Mouse (Mus musculus) lung, embryonic 16.5 days (tissue): ENCODE results near the gene Ndufaf2. TPM values are rescaled to one million over a fixed set of nuclear protein-coding genes. Genes with fewer than 3 reads are reported as not detected.

Source experiments
- ATAC-seq: fragments of 200-750 bp; cut with Nextera tagmentation; 2 replicates; pipeline ENCODE4 v1.8.0; 2017; ENCODE audit warnings: low read depth, mild to moderate bottlenecking, moderate library complexity
- H3K27ac ChIP-seq: fragments of 300-500 bp; sonication (generic); 2 replicates; pipeline ENCODE4 v1.5.1; 2014; ENCODE audit warnings: mild to moderate bottlenecking, control low read depth, low read length
- H3K27me3 ChIP-seq: fragments of 300-500 bp; sonication (generic); 2 replicates; pipeline ENCODE4 v1.6.1; 2014; ENCODE audit warnings: low read depth, low read length, mixed read lengths; ENCODE audit not compliant: control insufficient read depth, insufficient read depth
- H3K36me3 ChIP-seq: fragments of 300-500 bp; sonication (generic); 2 replicates; pipeline ENCODE4 v1.6.1; 2014; ENCODE audit warnings: low read length; ENCODE audit not compliant: control insufficient read depth, insufficient read depth
- H3K4me1 ChIP-seq: fragments of 300-500 bp; sonication (generic); replicated peaks from 2 replicates; pipeline ENCODE4 v1.6.1; 2014; ENCODE audit warnings: low read length, mixed read lengths; ENCODE audit not compliant: control insufficient read depth, insufficient read depth
- H3K4me2 ChIP-seq: fragments of 300-500 bp; sonication (generic); 2 replicates; pipeline ENCODE4 v1.6.1; 2014; ENCODE audit warnings: low read depth, low read length, control low read depth
- H3K4me3 ChIP-seq: fragments of 300-500 bp; sonication (generic); 2 replicates; pipeline ENCODE4 v1.5.1; 2014; ENCODE audit warnings: mild to moderate bottlenecking, low read length, control low read depth
- H3K9ac ChIP-seq: fragments of 300-500 bp; sonication (generic); 2 replicates; pipeline ENCODE4 v1.6.1; 2014; ENCODE audit warnings: low read length, control low read depth
- H3K9me3 ChIP-seq: fragments of 300-500 bp; sonication (generic); 2 replicates; pipeline ENCODE4 v1.6.1; 2016; ENCODE audit warnings: low read length; ENCODE audit not compliant: control insufficient read depth
- WGBS: fragments of 180-500 bp; shearing (Covaris S2); extraction: QIAGEN DNeasy Blood & Tissue Kit; methylation state at CpG from one replicate; pipeline ENCODE4 v1.1.7; 2014; 5-methylcytosine and 5-hydroxymethylcytosine counted together
- polyA plus RNA-seq: library from polyadenylated mRNA; unstranded; fragments of >200 nt; fragmentation: Nextera tagmentation; extraction: Ambion mirVana; gene quantifications from 2 replicates; pipeline ENCODE4 v1.2.1, GENCODE M21; 2015

Ndufaf2 gene
- polyA plus RNA-seq, 1 experiment from 2014 or later = 62.7 TPM

GRCm38 (mm10) chr13:108040451-108040850, 118.0 kb downstream of the Ndufaf2 start:
- Histone ChIP-seq H3K9me3 (no peaks in the 10 kb centered on the region), H3K4me1 (peaks cover 15% of the 10 kb centered on the region), H3K9ac (no peak overlapping the region), H3K27me3 (no peaks in the 10 kb centered on the region), H3K4me3 (no peak overlapping the region), H3K36me3 (no peaks in the 10 kb centered on the region), H3K4me2 (no peak overlapping the region), H3K27ac (no peak overlapping the region)
- WGBS = 76% methylated on average over 3 of the region's 3 CpGs
- ATAC-seq = no peak

- no peak for ATAC-seq
- WGBS = 33% methylated on average over 9 of the region's 9 CpGs
- no peaks in the 10 kb centered on the region for H3K9me3 ChIP-seq
- H3K4me3 ChIP-seq = no peak overlapping the region
- peaks cover 13% of the 10 kb centered on the region for H3K4me1 ChIP-seq
- H3K27me3 ChIP-seq = no peaks in the 10 kb centered on the region
- no peak overlapping the region for H3K4me2 ChIP-seq
- H3K9ac ChIP-seq = no peak overlapping the region
- no peaks in the 10 kb centered on the region for H3K36me3 ChIP-seq
- no peak overlapping the region for H3K27ac ChIP-seq
Observed at GRCm38 (mm10) chr13:108039902-108040301, 118.5 kb downstream of the Ndufaf2 start.

- Histone ChIP-seq H3K27me3 (no peaks in the 10 kb centered on the region), H3K9me3 (no peaks in the 10 kb centered on the region), H3K4me3 (no peak overlapping the region), H3K4me2 (no peak overlapping the region), H3K27ac (no peak overlapping the region), H3K4me1 (peaks cover 13% of the 10 kb centered on the region), H3K36me3 (no peaks in the 10 kb centered on the region), H3K9ac (no peak overlapping the region)
- 60% methylated on average over 6 of the region's 6 CpGs for WGBS
- ATAC-seq = no peak
Observed at GRCm38 (mm10) chr13:108039375-108039774, 119.0 kb downstream of the Ndufaf2 start.

GRCm38 (mm10) chr13:108032789-108033188, 125.6 kb downstream of the Ndufaf2 start:
- WGBS = 88% methylated on average over 4 of the region's 4 CpGs
- Histone ChIP-seq H3K27ac (no peak overlapping the region), H3K4me1 (no peaks in the 10 kb centered on the region), H3K4me2 (no peak overlapping the region), H3K27me3 (no peaks in the 10 kb centered on the region), H3K9me3 (no peaks in the 10 kb centered on the region), H3K9ac (no peak overlapping the region), H3K36me3 (no peaks in the 10 kb centered on the region), H3K4me3 (no peak overlapping the region)
- ATAC-seq = no peak

- ATAC-seq = no peak
- no peaks in the 10 kb centered on the region for H3K4me1 ChIP-seq
Observed at GRCm38 (mm10) chr13:108025802-108026201, 132.6 kb downstream of the Ndufaf2 start.

GRCm38 (mm10) chr13:108017349-108017748, 141.1 kb downstream of the Ndufaf2 start:
- 63% methylated on average over 6 of the region's 6 CpGs for WGBS
- no peak overlapping the region for H3K4me3 ChIP-seq

More at GRCm38 (mm10) chr13:108025802-108026201, 132.6 kb downstream of the Ndufaf2 start:
- Histone ChIP-seq H3K4me3 (no peak overlapping the region), H3K9ac (no peak overlapping the region), H3K27me3 (no peaks in the 10 kb centered on the region), H3K9me3 (no peaks in the 10 kb centered on the region), H3K36me3 (no peaks in the 10 kb centered on the region), H3K4me2 (no peak overlapping the region), H3K27ac (no peak overlapping the region)
- WGBS = 57% methylated on average over 3 of the region's 3 CpGs

GRCm38 (mm10) chr13:108015166-108015565, 143.3 kb downstream of the Ndufaf2 start:
- no peaks in the 10 kb centered on the region for H3K36me3 ChIP-seq
- no peak for ATAC-seq
- WGBS = 66% methylated on average over 6 of the region's 6 CpGs

More at GRCm38 (mm10) chr13:108017349-108017748, 141.1 kb downstream of the Ndufaf2 start:
- no peak for ATAC-seq
- no peak overlapping the region for H3K9ac ChIP-seq
- H3K4me1 ChIP-seq = no peaks in the 10 kb centered on the region
- no peak overlapping the region for H3K27ac ChIP-seq
- no peaks in the 10 kb centered on the region for H3K27me3 ChIP-seq
- no peak overlapping the region for H3K4me2 ChIP-seq
- H3K36me3 ChIP-seq = no peaks in the 10 kb centered on the region
- H3K9me3 ChIP-seq = no peaks in the 10 kb centered on the region

GRCm38 (mm10) chr13:108013839-108014238, 144.6 kb downstream of the Ndufaf2 start:
- Histone ChIP-seq H3K4me1 (no peaks in the 10 kb centered on the region), H3K27me3 (no peaks in the 10 kb centered on the region), H3K4me2 (no peak overlapping the region), H3K4me3 (no peak overlapping the region), H3K27ac (no peak overlapping the region), H3K9ac (no peak overlapping the region), H3K36me3 (no peaks in the 10 kb centered on the region), H3K9me3 (no peaks in the 10 kb centered on the region)
- 82% methylated on average over 6 of the region's 6 CpGs for WGBS
- no peak for ATAC-seq

More at GRCm38 (mm10) chr13:108015166-108015565, 143.3 kb downstream of the Ndufaf2 start:
- Histone ChIP-seq H3K27ac (no peak overlapping the region), H3K4me3 (no peak overlapping the region), H3K27me3 (no peaks in the 10 kb centered on the region), H3K9ac (no peak overlapping the region), H3K9me3 (no peaks in the 10 kb centered on the region), H3K4me1 (no peaks in the 10 kb centered on the region), H3K4me2 (no peak overlapping the region)

GRCm38 (mm10) chr13:108013110-108013509, 145.3 kb downstream of the Ndufaf2 start:
- Histone ChIP-seq H3K27me3 (no peaks in the 10 kb centered on the region), H3K9me3 (no peaks in the 10 kb centered on the region), H3K36me3 (no peaks in the 10 kb centered on the region), H3K4me3 (no peak overlapping the region), H3K4me1 (no peaks in the 10 kb centered on the region), H3K4me2 (no peak overlapping the region), H3K27ac (no peak overlapping the region), H3K9ac (no peak overlapping the region)
- 73% methylated on average over 8 of the region's 8 CpGs for WGBS
- no peak for ATAC-seq

- Histone ChIP-seq H3K36me3 (no peaks in the 10 kb centered on the region), H3K4me2 (no peak overlapping the region), H3K27ac (no peak overlapping the region), H3K27me3 (no peaks in the 10 kb centered on the region), H3K9ac (no peak overlapping the region), H3K4me1 (no peaks in the 10 kb centered on the region), H3K4me3 (no peak overlapping the region), H3K9me3 (no peaks in the 10 kb centered on the region)
- no peak for ATAC-seq
- 66% methylated on average over 4 of the region's 4 CpGs for WGBS
Observed at GRCm38 (mm10) chr13:108007861-108008260, 150.6 kb downstream of the Ndufaf2 start.
